Mouse (Mus musculus) neural tube, embryonic 15.5 days (tissue): ENCODE data around the gene Btbd3. TPM values are rescaled to one million over a fixed set of nuclear protein-coding genes. Genes with fewer than 3 reads are reported as not detected.
A peak's percentile ranks its signal among the peaks of the same experiment; 100 is the strongest.

Experiments used
- ATAC-seq: fragments of 200-750 bp; cut with Nextera tagmentation; 2 replicates; pipeline ENCODE4 v1.8.0; 2017; ENCODE audit warnings: mild to moderate bottlenecking, moderate TSS enrichment, moderate library complexity; ENCODE audit not compliant: low FRiP score
- H3K27ac ChIP-seq: fragments of 300-500 bp; sonication (generic); replicated peaks from 2 replicates; pipeline ENCODE4 v1.5.1; 2015; ENCODE audit warnings: mild to moderate bottlenecking, inconsistent platforms
- H3K27me3 ChIP-seq: fragments of 300-500 bp; sonication (generic); replicated peaks from 2 replicates; pipeline ENCODE4 v1.6.1; 2015; ENCODE audit warnings: inconsistent platforms
- H3K36me3 ChIP-seq: fragments of 300-500 bp; sonication (generic); 2 replicates; pipeline ENCODE4 v1.6.1; 2015; ENCODE audit warnings: inconsistent platforms
- H3K4me1 ChIP-seq: fragments of 300-500 bp; sonication (generic); 2 replicates; pipeline ENCODE4 v1.6.1; 2015; ENCODE audit warnings: inconsistent platforms
- H3K4me2 ChIP-seq: fragments of 300-500 bp; sonication (generic); 2 replicates; pipeline ENCODE4 v1.6.1; 2015; ENCODE audit warnings: inconsistent platforms, mild to moderate bottlenecking, moderate library complexity
- H3K4me3 ChIP-seq: fragments of 300-500 bp; sonication (generic); replicated peaks from 2 replicates; pipeline ENCODE4 v1.5.1; 2015; ENCODE audit warnings: mild to moderate bottlenecking, inconsistent platforms
- H3K9ac ChIP-seq: fragments of 300-500 bp; sonication (generic); replicated peaks from 2 replicates; pipeline ENCODE4 v1.6.1; 2015; ENCODE audit warnings: mild to moderate bottlenecking, inconsistent platforms
- H3K9me3 ChIP-seq: fragments of 300-500 bp; sonication (generic); replicated peaks from 2 replicates; pipeline ENCODE4 v1.6.1; 2016; ENCODE audit warnings: inconsistent platforms
- WGBS: fragments of 180-500 bp; shearing (Covaris S2); methylation state at CpG from one replicate; pipeline ENCODE4 v1.1.7; 2015; ENCODE audit warnings: mixed read lengths; 5-methylcytosine and 5-hydroxymethylcytosine counted together
- polyA plus RNA-seq: library from polyadenylated mRNA; unstranded; fragments of >200 nt; fragmentation: Nextera tagmentation; extraction: Ambion mirVana; gene quantifications from 2 replicates; pipeline ENCODE4 v1.2.1, GENCODE M21; 2015

Btbd3 gene
- polyA plus RNA-seq: 18.6 and 18.9 TPM in 2 replicates

DNA sequence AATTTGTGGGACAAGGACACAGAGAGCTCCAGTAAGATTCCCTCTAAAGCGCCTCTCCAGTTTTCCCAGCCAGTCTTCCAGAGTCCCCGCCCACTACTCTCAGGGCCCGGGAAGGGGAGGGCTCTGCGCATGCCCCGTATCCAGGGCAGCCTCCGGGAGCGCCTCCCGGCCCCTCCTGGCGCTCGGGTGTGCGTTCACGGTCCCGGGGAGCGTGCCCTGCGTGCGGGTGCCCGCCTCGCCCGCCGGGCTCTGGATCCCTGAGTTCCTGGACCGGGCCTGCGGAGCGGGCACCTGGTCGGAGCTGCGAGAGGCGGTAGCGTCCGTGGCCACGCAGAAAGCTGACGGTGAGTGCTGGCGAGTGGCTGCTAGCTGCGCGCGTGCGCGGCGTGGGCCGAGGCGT is at the start of gene Btbd3:
TSS of gene Btbd3 (plus strand) at position 155 of the 400 bp plus-strand sequence.
- peak within 1 kb of the TSS; percentile 96 for H3K27ac ChIP-seq
- no peaks in the 10 kb centered on the region for H3K9me3 ChIP-seq
- H3K9ac ChIP-seq: peak within 1 kb of the TSS; percentile 88
- H3K4me2 ChIP-seq: peak within 1 kb of the TSS; percentile 75
- H3K36me3 ChIP-seq: no peaks in the 10 kb centered on the region
- H3K4me3 ChIP-seq: peak within 1 kb of the TSS; percentile 93
- no peaks in the 10 kb centered on the region for H3K27me3 ChIP-seq
- ATAC-seq: peak; percentile 99
- peaks cover 33% of the 10 kb centered on the region for H3K4me1 ChIP-seq
- under 1% methylated on average over 33 of the region's 39 CpGs for WGBS

DNA sequence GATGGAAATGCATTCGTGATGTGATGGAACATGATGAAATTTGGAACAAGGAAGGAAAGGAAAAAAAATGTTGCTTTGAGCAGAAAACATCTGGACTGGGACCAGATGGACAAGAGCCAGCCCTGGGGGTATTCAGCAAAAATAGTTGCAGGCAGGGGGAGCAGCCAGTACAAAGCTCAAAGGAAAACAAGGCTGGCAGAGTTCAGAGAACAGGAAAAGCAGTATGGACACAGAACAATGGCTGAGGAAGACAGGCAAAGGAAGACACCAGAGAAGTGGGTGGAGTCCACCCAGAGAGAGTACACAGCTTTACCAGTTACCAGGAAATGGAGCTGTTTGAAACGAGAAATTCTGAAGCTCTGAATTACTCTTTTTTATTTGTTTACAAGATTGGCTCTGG is 40.8 kb upstream of the Btbd3 start:
- Histone ChIP-seq H3K4me2 (no peak overlapping the region), H3K9me3 (no peaks in the 10 kb centered on the region), H3K4me3 (no peak overlapping the region), H3K9ac (no peak overlapping the region), H3K4me1 (no peaks in the 10 kb centered on the region), H3K27ac (no peak overlapping the region), H3K36me3 (no peaks in the 10 kb centered on the region), H3K27me3 (no peaks in the 10 kb centered on the region)
- ATAC-seq: no peak
- WGBS: 52% methylated on average over 2 of the region's 2 CpGs

DNA sequence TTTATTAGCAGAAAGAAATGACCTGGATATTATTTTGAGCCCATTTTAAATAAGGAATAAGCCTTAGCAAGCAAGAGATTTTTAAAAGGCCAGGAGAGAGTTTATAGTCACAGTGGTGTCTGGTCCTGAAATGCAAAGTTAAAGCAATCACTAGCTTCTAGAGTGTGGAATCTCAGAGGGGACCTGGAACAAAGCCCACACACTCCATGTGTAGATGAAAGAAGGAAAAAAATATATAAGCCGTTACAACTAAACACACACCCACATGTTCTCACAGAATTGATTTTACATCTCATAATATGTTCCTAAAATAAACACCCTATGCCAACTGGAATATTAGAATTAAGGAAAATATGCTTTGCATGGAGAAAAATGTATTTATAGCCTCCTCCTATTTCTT is 36.1 kb upstream of the Btbd3 start:
- H3K27ac ChIP-seq: no peak overlapping the region
- H3K9me3 ChIP-seq: no peaks in the 10 kb centered on the region
- H3K4me1 ChIP-seq: no peaks in the 10 kb centered on the region
- no peaks in the 10 kb centered on the region for H3K36me3 ChIP-seq
- H3K27me3 ChIP-seq: no peaks in the 10 kb centered on the region
- H3K4me2 ChIP-seq: no peak overlapping the region
- H3K9ac ChIP-seq: no peak overlapping the region
- no peak for ATAC-seq
- WGBS: 69% methylated on average over 1 of the region's 1 CpGs
- H3K4me3 ChIP-seq: no peak overlapping the region

DNA sequence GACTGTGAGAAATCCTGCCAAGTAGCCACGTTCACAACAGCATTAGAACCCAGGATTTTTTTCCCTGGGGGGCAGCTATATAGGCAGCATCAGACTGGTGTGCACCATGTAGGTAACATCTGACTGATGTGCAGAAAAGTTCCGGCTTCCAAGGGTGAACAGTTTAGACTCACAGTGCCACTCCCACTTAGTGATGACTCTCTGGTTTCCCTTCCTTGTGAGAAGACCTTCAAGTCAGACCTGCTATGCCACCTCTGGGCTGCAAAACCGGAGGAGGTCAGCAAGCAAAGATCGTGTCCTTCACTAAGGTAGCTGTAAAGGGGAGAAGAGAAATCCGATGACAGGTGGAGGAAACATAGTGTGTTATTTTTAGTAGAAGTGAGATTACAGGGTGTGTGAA is 24.1 kb upstream of the Btbd3 start:
- no peaks in the 10 kb centered on the region for H3K4me1 ChIP-seq
- no peak overlapping the region for H3K4me2 ChIP-seq
- H3K27me3 ChIP-seq: no peaks in the 10 kb centered on the region
- no peak for ATAC-seq
- no peak overlapping the region for H3K4me3 ChIP-seq
- H3K9me3 ChIP-seq: no peaks in the 10 kb centered on the region
- no peak overlapping the region for H3K27ac ChIP-seq
- WGBS: 79% methylated on average over 5 of the region's 5 CpGs
- H3K36me3 ChIP-seq: no peaks in the 10 kb centered on the region
- no peak overlapping the region for H3K9ac ChIP-seq

DNA sequence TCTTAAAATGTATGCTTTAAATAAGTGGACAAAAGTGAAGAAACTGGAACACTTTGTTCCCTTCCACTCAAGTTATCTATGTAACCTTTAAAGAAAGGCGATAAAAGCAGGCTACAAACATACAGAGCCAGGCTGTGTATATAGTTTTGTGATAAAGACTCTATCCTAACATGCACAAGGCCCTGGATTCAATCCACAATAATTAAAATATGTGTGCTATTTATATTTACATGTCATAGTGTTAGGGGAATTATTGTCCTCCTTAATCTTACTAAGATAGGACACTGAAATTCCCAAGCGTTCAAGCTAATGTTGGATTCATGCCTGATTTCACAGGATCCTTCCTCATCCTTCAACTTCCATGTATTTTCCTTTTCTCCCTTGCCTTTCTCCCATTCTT is 20.2 kb upstream of the Btbd3 start:
- Histone ChIP-seq H3K4me1 (no peaks in the 10 kb centered on the region), H3K27ac (no peak overlapping the region), H3K9ac (no peak overlapping the region), H3K4me3 (no peak overlapping the region), H3K36me3 (no peaks in the 10 kb centered on the region), H3K4me2 (no peak overlapping the region), H3K27me3 (no peaks in the 10 kb centered on the region), H3K9me3 (no peaks in the 10 kb centered on the region)
- no peak for ATAC-seq
- 97% methylated on average over 2 of the region's 2 CpGs for WGBS

DNA sequence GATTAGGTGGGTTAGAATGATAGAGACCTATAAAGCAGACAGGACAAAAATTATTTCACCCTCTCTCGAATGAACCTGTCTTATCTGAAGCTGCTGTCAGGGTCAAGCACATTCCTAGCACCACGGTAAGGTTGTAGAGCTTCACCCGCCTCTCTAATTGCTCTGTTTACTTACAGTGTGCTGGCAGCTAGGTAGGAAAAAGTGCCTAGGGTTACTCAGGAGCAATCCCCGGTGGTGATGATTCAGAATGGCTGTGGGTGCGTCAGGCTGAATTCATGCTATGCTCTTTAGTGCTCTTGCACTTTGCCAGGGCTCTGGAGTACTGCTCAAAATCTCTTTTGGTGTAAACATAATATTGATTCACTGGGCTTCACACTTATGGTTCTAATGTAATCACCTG is 13.9 kb upstream of the Btbd3 start:
- no peak overlapping the region for H3K9ac ChIP-seq
- no peaks in the 10 kb centered on the region for H3K36me3 ChIP-seq
- WGBS: 68% methylated on average over 5 of the region's 5 CpGs
- no peaks in the 10 kb centered on the region for H3K27me3 ChIP-seq
- H3K4me1 ChIP-seq: peaks cover 7% of the 10 kb centered on the region; the same call in 1 of the 2 replicates
- no peak for ATAC-seq
- H3K27ac ChIP-seq: no peak overlapping the region
- H3K9me3 ChIP-seq: no peaks in the 10 kb centered on the region
- no peak overlapping the region for H3K4me3 ChIP-seq
- no peak overlapping the region for H3K4me2 ChIP-seq

DNA sequence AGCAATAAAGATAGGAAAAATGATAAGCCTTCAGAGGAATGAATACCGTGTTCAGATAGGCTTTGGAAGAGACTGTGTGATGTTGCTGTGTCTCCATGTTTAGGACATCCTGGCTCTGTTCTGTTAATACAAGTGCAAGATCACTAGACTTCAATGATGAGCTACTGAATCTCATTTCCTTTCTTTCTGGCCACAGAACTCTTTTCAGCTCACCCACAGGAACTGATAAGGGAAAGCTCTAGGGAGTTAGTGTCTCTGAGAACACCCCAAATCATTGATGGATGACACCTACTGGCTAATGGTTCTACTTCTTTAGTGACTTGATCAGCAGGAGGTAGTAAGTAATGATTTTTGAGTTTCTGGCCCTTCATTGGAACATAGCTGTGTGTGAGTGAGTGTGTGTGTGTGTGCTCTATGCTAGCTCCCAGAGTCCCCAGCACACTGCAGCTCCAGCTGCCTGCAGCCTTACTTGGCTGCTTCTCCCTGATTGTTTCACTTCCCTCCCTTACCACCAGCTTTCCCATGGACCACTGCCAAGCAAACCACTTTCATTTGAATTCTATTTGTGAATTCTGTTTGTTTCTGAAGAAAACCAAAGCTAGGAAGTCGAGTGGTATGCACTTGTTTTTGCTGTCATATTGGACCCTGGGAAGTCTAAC is 10.6 kb upstream of the Btbd3 start:
- H3K9me3 ChIP-seq: no peaks in the 10 kb centered on the region
- no peak overlapping the region for H3K9ac ChIP-seq
- WGBS: 58% methylated on average over 2 of the region's 2 CpGs
- peaks cover 7% of the 10 kb centered on the region; the same call in 1 of the 2 replicates for H3K4me1 ChIP-seq
- no peak overlapping the region for H3K4me3 ChIP-seq
- peak; percentile 70; the same call in 1 of the 2 replicates for ATAC-seq
- no peaks in the 10 kb centered on the region for H3K27me3 ChIP-seq
- H3K4me2 ChIP-seq: no peak overlapping the region
- peak overlapping the region; percentile 28 for H3K27ac ChIP-seq
- no peaks in the 10 kb centered on the region for H3K36me3 ChIP-seq

DNA sequence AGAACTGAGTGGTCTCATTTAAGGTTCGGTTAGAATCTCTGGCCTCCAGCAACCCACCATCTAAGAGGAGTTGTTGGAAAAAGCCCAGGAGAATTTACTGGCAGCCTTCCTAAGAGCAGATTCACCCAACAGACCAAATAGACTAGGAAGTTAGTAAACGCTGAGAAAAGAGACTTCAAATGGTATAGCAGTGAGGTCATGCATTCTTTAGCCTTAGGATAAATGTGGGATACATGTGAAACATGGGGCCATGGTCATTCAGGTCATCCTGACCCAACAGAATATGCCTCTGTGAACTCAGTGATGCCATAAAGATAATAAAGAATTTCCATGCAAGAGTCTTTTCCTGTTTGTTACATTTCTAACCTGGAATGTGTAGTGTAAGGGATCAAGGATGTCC is 8.4 kb upstream of the Btbd3 start:
- 73% methylated on average over 2 of the region's 2 CpGs for WGBS
- H3K4me1 ChIP-seq: peaks cover 7% of the 10 kb centered on the region; the same call in 1 of the 2 replicates
- no peak overlapping the region for H3K4me3 ChIP-seq
- H3K27ac ChIP-seq: no peak overlapping the region
- no peak overlapping the region for H3K9ac ChIP-seq
- H3K27me3 ChIP-seq: no peaks in the 10 kb centered on the region
- H3K4me2 ChIP-seq: no peak overlapping the region
- no peaks in the 10 kb centered on the region for H3K36me3 ChIP-seq
- no peaks in the 10 kb centered on the region for H3K9me3 ChIP-seq
- no peak for ATAC-seq

DNA sequence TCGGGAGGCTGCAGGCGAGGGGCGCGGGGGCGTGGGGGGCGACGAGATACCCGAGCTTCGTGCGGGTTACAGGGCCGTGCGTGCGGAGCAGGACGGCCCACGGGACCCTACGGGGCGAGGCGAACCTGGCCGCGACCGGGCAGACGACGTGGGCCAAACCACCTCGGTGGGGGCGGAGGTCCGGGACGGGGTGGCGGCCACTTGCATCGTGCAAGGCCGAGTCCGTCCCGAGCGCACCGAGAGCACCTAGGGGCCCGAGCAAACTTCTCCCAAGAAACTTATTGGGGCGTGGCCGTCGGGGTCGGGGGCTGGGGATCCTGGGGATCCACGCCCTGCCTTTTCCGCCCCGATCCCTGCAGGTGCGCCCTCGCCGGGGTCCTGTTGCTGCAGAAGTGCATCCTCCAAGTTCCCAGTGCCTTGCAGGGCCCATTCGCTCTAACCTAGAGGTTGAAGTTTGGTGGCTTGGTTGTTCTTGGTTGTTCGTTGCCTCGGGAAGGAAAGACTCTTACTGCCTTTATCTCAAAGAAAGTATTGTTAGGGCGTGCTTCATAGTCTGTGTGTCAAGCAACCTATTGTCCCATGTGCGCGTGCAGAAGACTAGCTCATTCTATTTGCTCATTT is 596 bp downstream of the Btbd3 start:
- under 1% methylated on average over 45 of the region's 51 CpGs for WGBS
- no peaks in the 10 kb centered on the region for H3K27me3 ChIP-seq
- peak; percentile 53 for ATAC-seq
- no peaks in the 10 kb centered on the region for H3K9me3 ChIP-seq
- peak overlapping the region; percentile 93 for H3K4me3 ChIP-seq
- peak overlapping the region; percentile 75 for H3K4me2 ChIP-seq
- H3K27ac ChIP-seq: peak overlapping the region; percentile 96
- H3K9ac ChIP-seq: peak overlapping the region; percentile 88
- H3K4me1 ChIP-seq: peaks cover 33% of the 10 kb centered on the region
- H3K36me3 ChIP-seq: no peaks in the 10 kb centered on the region

DNA sequence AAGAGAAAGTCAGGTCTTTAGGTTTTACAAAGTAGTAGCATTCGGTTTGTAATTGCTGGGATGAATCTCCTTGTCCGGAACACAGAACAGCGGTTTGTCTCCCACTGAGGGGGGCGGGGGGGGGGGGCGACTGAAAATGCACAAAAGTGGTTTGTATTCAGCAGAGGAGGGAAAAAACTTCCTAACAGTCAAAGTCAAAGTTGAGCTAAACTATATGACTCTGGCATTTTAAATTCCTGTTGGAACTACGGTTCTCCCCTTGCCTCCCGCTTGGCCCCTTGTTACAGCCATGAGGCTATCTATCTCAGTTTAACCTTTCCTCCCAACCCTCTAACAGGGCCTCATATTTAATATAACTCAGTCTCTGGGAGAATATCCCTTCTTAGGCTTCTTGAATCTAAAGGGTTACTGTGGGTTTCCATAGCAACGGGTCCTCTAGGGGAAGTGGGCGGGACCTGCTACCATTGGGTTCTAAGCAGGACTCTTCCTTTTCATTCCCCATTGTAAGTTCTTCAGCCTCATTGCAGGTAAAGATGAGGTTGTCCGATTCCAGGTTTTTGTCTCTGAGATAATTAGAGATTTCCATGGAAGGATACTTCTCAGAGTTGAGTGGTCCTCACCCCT is 1.4 kb downstream of the Btbd3 start:
- Histone ChIP-seq H3K27me3 (no peaks in the 10 kb centered on the region), H3K4me3 (peak overlapping the region; percentile 93), H3K4me1 (peaks cover 33% of the 10 kb centered on the region), H3K27ac (peak overlapping the region; percentile 96), H3K9ac (peak overlapping the region; percentile 88), H3K4me2 (peak overlapping the region; percentile 75), H3K9me3 (no peaks in the 10 kb centered on the region), H3K36me3 (no peaks in the 10 kb centered on the region)
- peak; percentile 37; the same call in 1 of the 2 replicates for ATAC-seq
- 0% methylated on average over 10 of the region's 10 CpGs for WGBS

DNA sequence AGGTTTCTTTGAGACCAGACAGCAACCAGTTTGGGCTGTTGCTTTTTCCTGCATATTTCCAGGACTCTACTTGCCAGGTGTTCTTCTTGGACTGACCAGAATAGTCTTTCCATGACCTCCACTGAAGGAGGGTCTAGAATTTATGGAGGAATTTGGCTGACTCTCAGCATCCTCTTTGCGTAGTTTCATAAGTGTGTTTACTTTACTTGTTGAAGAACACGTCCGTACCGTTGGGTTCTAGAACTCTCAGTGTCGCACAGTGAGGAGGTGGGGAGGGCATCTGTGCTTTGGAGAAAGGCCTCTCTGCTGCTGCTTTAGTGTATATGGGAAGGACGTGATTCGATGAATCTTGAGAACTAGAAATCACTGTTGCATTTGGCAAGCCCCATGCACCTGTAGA is 4.8 kb downstream of the Btbd3 start:
- ATAC-seq: no peak
- H3K4me2 ChIP-seq: no peak overlapping the region
- H3K4me3 ChIP-seq: no peak overlapping the region
- WGBS: 91% methylated on average over 7 of the region's 7 CpGs
- no peak overlapping the region for H3K9ac ChIP-seq
- peaks cover 37% of the 10 kb centered on the region for H3K4me1 ChIP-seq
- no peaks in the 10 kb centered on the region for H3K9me3 ChIP-seq
- no peaks in the 10 kb centered on the region for H3K36me3 ChIP-seq
- H3K27me3 ChIP-seq: no peaks in the 10 kb centered on the region
- H3K27ac ChIP-seq: no peak overlapping the region

DNA sequence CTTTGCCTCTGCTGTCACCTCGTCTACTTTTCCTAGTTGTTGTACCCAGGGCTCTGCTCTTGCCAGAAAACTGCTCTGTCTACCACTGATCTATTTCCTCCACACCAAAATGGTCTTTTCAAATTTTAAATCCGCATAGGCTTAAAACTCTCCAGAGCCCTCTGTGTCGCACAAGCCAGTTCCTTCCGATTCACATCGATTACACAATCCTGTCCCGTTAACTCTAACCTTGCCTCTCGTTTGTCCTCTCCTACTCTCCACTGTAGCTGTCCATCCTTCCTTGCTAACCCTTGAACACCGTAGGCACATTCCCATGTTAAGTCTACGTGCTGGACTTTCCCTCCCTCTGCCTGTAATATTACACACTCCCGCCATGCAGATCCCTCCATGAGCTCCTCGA is 6.5 kb downstream of the Btbd3 start:
- Histone ChIP-seq H3K36me3 (no peaks in the 10 kb centered on the region), H3K27ac (no peak overlapping the region), H3K4me2 (no peak overlapping the region), H3K27me3 (no peaks in the 10 kb centered on the region), H3K9ac (no peak overlapping the region), H3K4me1 (peaks cover 47% of the 10 kb centered on the region), H3K4me3 (no peak overlapping the region), H3K9me3 (no peaks in the 10 kb centered on the region)
- WGBS: 84% methylated on average over 11 of the region's 11 CpGs
- no peak for ATAC-seq
